Mouse (Mus musculus) liver, embryonic 15.5 days (tissue): ENCODE data around the gene 1810013L24Rik. TPM values are rescaled to one million over a fixed set of nuclear protein-coding genes. Genes with fewer than 3 reads are reported as not detected.

ENCODE experiments used
- ATAC-seq: fragments of 200-750 bp; cut with Nextera tagmentation; 2 replicates; pipeline ENCODE4 v1.8.0; 2017; ENCODE audit warnings: moderate number of reproducible peaks, mild to moderate bottlenecking, moderate library complexity; ENCODE audit not compliant: insufficient read depth
- H3K27ac ChIP-seq: fragments of 300-500 bp; sonication (generic); replicated peaks from 2 replicates; pipeline ENCODE4 v1.5.1; 2015; ENCODE audit warnings: mild to moderate bottlenecking, inconsistent platforms
- H3K27me3 ChIP-seq: fragments of 300-500 bp; sonication (generic); 2 replicates; pipeline ENCODE4 v1.6.1; 2015; ENCODE audit warnings: mild to moderate bottlenecking, inconsistent platforms
- H3K36me3 ChIP-seq: fragments of 300-500 bp; sonication (generic); replicated peaks from 2 replicates; pipeline ENCODE4 v1.6.1; 2015; ENCODE audit warnings: moderate library complexity, mild to moderate bottlenecking, inconsistent platforms
- H3K4me1 ChIP-seq: fragments of 300-500 bp; sonication (generic); replicated peaks from 2 replicates; pipeline ENCODE4 v1.6.1; 2015; ENCODE audit warnings: inconsistent platforms
- H3K4me2 ChIP-seq: fragments of 300-500 bp; sonication (generic); 2 replicates; pipeline ENCODE4 v1.6.1; 2015; ENCODE audit warnings: moderate library complexity, mild to moderate bottlenecking, inconsistent platforms
- H3K4me3 ChIP-seq: fragments of 300-500 bp; sonication (generic); replicated peaks from 2 replicates; pipeline ENCODE4 v1.5.1; 2015; ENCODE audit warnings: mild to moderate bottlenecking, inconsistent platforms
- H3K9ac ChIP-seq: fragments of 300-500 bp; sonication (generic); 2 replicates; pipeline ENCODE4 v1.6.1; 2015; ENCODE audit warnings: moderate library complexity, mild to moderate bottlenecking, inconsistent platforms
- H3K9me3 ChIP-seq: fragments of 300-500 bp; sonication (generic); replicated peaks from 2 replicates; pipeline ENCODE4 v1.6.1; 2016; ENCODE audit warnings: inconsistent platforms
- WGBS: fragments of 180-500 bp; shearing (Covaris S2); methylation state at CpG from one replicate; pipeline ENCODE4 v1.1.7; 2015; ENCODE audit warnings: mixed read lengths; ENCODE audit not compliant: insufficient replicate concordance; 5-methylcytosine and 5-hydroxymethylcytosine counted together
- polyA plus RNA-seq: library from polyadenylated mRNA; unstranded; fragments of >200 nt; fragmentation: Nextera tagmentation; extraction: Ambion mirVana; gene quantifications from 2 replicates; pipeline ENCODE4 v1.2.1, GENCODE M21; 2015

1810013L24Rik gene
- polyA plus RNA-seq, 1 experiment from 2014 or later = 12.7 TPM

GRCm38 (mm10) chr16:8810399-8811127 is 19.3 kb upstream of the 1810013L24Rik start:
- peak overlapping the region; percentile 41 for H3K4me3 ChIP-seq
- H3K36me3 ChIP-seq = no peaks in the 10 kb centered on the region
- peak overlapping the region; percentile 38 for H3K9ac ChIP-seq
- ATAC-seq = peak; percentile 95
- peak overlapping the region; percentile 89 for H3K27ac ChIP-seq
- peaks cover 31% of the 10 kb centered on the region for H3K4me1 ChIP-seq
- H3K4me2 ChIP-seq = peak overlapping the region; percentile 58
- WGBS = 76% methylated on average over 14 of the region's 14 CpGs
- no peaks in the 10 kb centered on the region for H3K9me3 ChIP-seq
- peaks cover 17% of the 10 kb centered on the region for H3K27me3 ChIP-seq

GRCm38 (mm10) chr16:8817872-8818271 is 12.0 kb upstream of the 1810013L24Rik start:
- Histone ChIP-seq H3K9me3 (no peaks in the 10 kb centered on the region), H3K36me3 (no peaks in the 10 kb centered on the region), H3K4me3 (no peak overlapping the region), H3K4me2 (no peak overlapping the region), H3K27me3 (peaks cover 6% of the 10 kb centered on the region; the same call in 1 of the 2 replicates), H3K9ac (no peak overlapping the region), H3K27ac (no peak overlapping the region), H3K4me1 (peaks cover 6% of the 10 kb centered on the region; the same call in 1 of the 2 replicates)
- WGBS = 53% methylated on average over 4 of the region's 4 CpGs
- ATAC-seq = no peak

GRCm38 (mm10) chr16:8821429-8821828 is 8.5 kb upstream of the 1810013L24Rik start:
- H3K4me3 ChIP-seq = no peak overlapping the region
- ATAC-seq = no peak
- 88% methylated on average over 1 of the region's 1 CpGs for WGBS
- H3K4me1 ChIP-seq = peaks cover 24% of the 10 kb centered on the region
- no peaks in the 10 kb centered on the region for H3K9me3 ChIP-seq
- H3K36me3 ChIP-seq = no peaks in the 10 kb centered on the region
- no peaks in the 10 kb centered on the region for H3K27me3 ChIP-seq
- H3K27ac ChIP-seq = no peak overlapping the region
- H3K4me2 ChIP-seq = no peak overlapping the region
- no peak overlapping the region for H3K9ac ChIP-seq

GRCm38 (mm10) chr16:8822586-8822985 is 7.3 kb upstream of the 1810013L24Rik start:
- H3K4me2 ChIP-seq = no peak overlapping the region
- no peak overlapping the region for H3K9ac ChIP-seq
- H3K9me3 ChIP-seq = no peaks in the 10 kb centered on the region
- no peaks in the 10 kb centered on the region for H3K36me3 ChIP-seq
- peaks cover 24% of the 10 kb centered on the region for H3K4me1 ChIP-seq
- no peak for ATAC-seq
- WGBS = 75% methylated on average over 4 of the region's 4 CpGs
- H3K27me3 ChIP-seq = no peaks in the 10 kb centered on the region
- H3K27ac ChIP-seq = no peak overlapping the region; the same call in 1 of the 2 replicates
- no peak overlapping the region for H3K4me3 ChIP-seq

- 33% methylated on average over 2 of the region's 2 CpGs for WGBS
- Histone ChIP-seq H3K4me2 (peak overlapping the region; percentile 20; the same call in 1 of the 2 replicates), H3K36me3 (no peaks in the 10 kb centered on the region), H3K4me3 (no peak overlapping the region), H3K9ac (no peak overlapping the region), H3K27me3 (no peaks in the 10 kb centered on the region), H3K27ac (peak overlapping the region; percentile 56), H3K4me1 (peaks cover 29% of the 10 kb centered on the region), H3K9me3 (no peaks in the 10 kb centered on the region)
- peak; percentile 76 for ATAC-seq
Observed at GRCm38 (mm10) chr16:8823661-8824060, 6.2 kb upstream of the 1810013L24Rik start.

GRCm38 (mm10) chr16:8827366-8827765 is 2.5 kb upstream of the 1810013L24Rik start:
- Histone ChIP-seq H3K4me1 (peaks cover 45% of the 10 kb centered on the region), H3K27ac (no peak overlapping the region), H3K4me2 (no peak overlapping the region), H3K36me3 (peaks cover 11% of the 10 kb centered on the region), H3K9me3 (no peaks in the 10 kb centered on the region), H3K27me3 (no peaks in the 10 kb centered on the region), H3K4me3 (no peak overlapping the region), H3K9ac (no peak overlapping the region)
- WGBS = 77% methylated on average over 7 of the region's 7 CpGs
- no peak for ATAC-seq

GRCm38 (mm10) chr16:8828636-8829563 is 1.0 kb upstream of the 1810013L24Rik start:
- 9% methylated on average over 33 of the region's 33 CpGs for WGBS
- ATAC-seq = peak; percentile 41
- Histone ChIP-seq H3K36me3 (peaks cover 27% of the 10 kb centered on the region), H3K4me2 (peak overlapping the region; percentile 99), H3K4me1 (peaks cover 45% of the 10 kb centered on the region), H3K9ac (peak overlapping the region; percentile 79), H3K27me3 (no peaks in the 10 kb centered on the region), H3K4me3 (peak overlapping the region; percentile 99), H3K27ac (peak overlapping the region; percentile 100), H3K9me3 (no peaks in the 10 kb centered on the region)

GRCm38 (mm10) chr16:8830431-8831211 is 721 bp downstream of the 1810013L24Rik start:
- Histone ChIP-seq H3K9ac (peak overlapping the region; percentile 99), H3K27me3 (no peaks in the 10 kb centered on the region), H3K4me1 (peaks cover 50% of the 10 kb centered on the region), H3K4me2 (peak overlapping the region; percentile 84), H3K4me3 (peak overlapping the region; percentile 99), H3K9me3 (no peaks in the 10 kb centered on the region), H3K36me3 (peaks cover 43% of the 10 kb centered on the region), H3K27ac (peak overlapping the region; percentile 100)
- WGBS = under 1% methylated on average over 72 of the region's 74 CpGs
- ATAC-seq = peak; percentile 29

- Histone ChIP-seq H3K36me3 (peaks cover 48% of the 10 kb centered on the region), H3K4me2 (peak overlapping the region; percentile 84), H3K4me3 (peak overlapping the region; percentile 99), H3K27me3 (no peaks in the 10 kb centered on the region), H3K9me3 (no peaks in the 10 kb centered on the region), H3K9ac (peak overlapping the region; percentile 99), H3K4me1 (peaks cover 52% of the 10 kb centered on the region), H3K27ac (peak overlapping the region; percentile 100)
- no peak for ATAC-seq
- WGBS = 2% methylated on average over 12 of the region's 12 CpGs
Observed at GRCm38 (mm10) chr16:8831241-8831640, 1.3 kb downstream of the 1810013L24Rik start.

- H3K27me3 ChIP-seq = no peaks in the 10 kb centered on the region
- 0 out of 2 replicates have a peak overlapping the region, but pooled peaks have one; percentile 2 for H3K4me2 ChIP-seq
- peak; percentile 22; the same call in 1 of the 2 replicates for ATAC-seq
- H3K9me3 ChIP-seq = no peaks in the 10 kb centered on the region
- H3K36me3 ChIP-seq = peaks cover 92% of the 10 kb centered on the region
- H3K4me1 ChIP-seq = peaks cover 53% of the 10 kb centered on the region
- peak overlapping the region; percentile 51 for H3K27ac ChIP-seq
- no peak overlapping the region for H3K9ac ChIP-seq
- H3K4me3 ChIP-seq = 0 out of 2 replicates have a peak overlapping the region, but pooled peaks have one; percentile 1
- 79% methylated on average over 1 of the region's 1 CpGs for WGBS
Observed at GRCm38 (mm10) chr16:8836876-8837275, 7.0 kb downstream of the 1810013L24Rik start.
